In genomic region chr8:10177131-10177530, GRCm38 (mm10) we compare ENCODE assay signal across 29 mouse cellular contexts. TPM values are rescaled to one million over a fixed set of nuclear protein-coding genes. Genes with fewer than 3 reads are reported as not detected.
"Had no signal": no experiment of that assay in that cellular context is flagged by ENCODE, and none has a peak within 500 bp of the region (broad histone marks: within the 10 kb centered on the region; RNA-seq: fewer than 3 reads in every experiment).

No protein-coding gene starts in this region.

- H3K27me3 ChIP-seq: heart, embryonic 13.5 days; heart, embryonic 15.5 days; hindbrain, embryonic 12.5 days; hindbrain, embryonic 15.5 days; kidney, embryonic 15.5 days; limb, embryonic 12.5 days; liver, embryonic 13.5 days had no signal

- H3K4me3 ChIP-seq: gastrocnemius, adult 2 months; heart, embryonic 10.5 days; heart, embryonic 13.5 days; heart, embryonic 15.5 days; hindbrain, embryonic 12.5 days; hindbrain, embryonic 15.5 days; kidney, embryonic 15.5 days; left cerebral cortex, adult 2 months; limb, embryonic 10.5 days; limb, embryonic 12.5 days; liver, embryonic 13.5 days had no signal

- H3K27ac ChIP-seq: gastrocnemius, adult 2 months; heart, embryonic 10.5 days; heart, embryonic 13.5 days; heart, embryonic 15.5 days; hindbrain, embryonic 12.5 days; hindbrain, embryonic 15.5 days; hindbrain, postnatal 0 days; kidney, embryonic 15.5 days; kidney, postnatal 0 days; left cerebral cortex, adult 2 months; limb, embryonic 10.5 days; limb, embryonic 12.5 days; liver, embryonic 13.5 days had no signal

- ATAC-seq: hindbrain, postnatal 0 days; intestine, embryonic 16.5 days had no signal

- H3K4me2 ChIP-seq: heart, embryonic 13.5 days; heart, embryonic 15.5 days; hindbrain, embryonic 12.5 days; hindbrain, embryonic 15.5 days; kidney, embryonic 15.5 days; limb, embryonic 12.5 days; liver, embryonic 11.5 days; liver, embryonic 13.5 days had no signal

- DNase-seq: gastrocnemius, adult 2 months; gastrocnemius, postnatal 14 days; gastrocnemius, postnatal 36 days; heart, adult 18-20 months; heart, postnatal 14 days; heart, postnatal 36 days; kidney, adult 11 months; kidney, adult 2 months; kidney, adult 9 months; kidney, postnatal 14 days; kidney, postnatal 36 days; layer of hippocampus, adult 9-11 months; liver; liver, embryonic 13.5 days had no signal

- H3K9me3 ChIP-seq: heart, embryonic 10.5 days; heart, embryonic 13.5 days; heart, embryonic 15.5 days; hindbrain, embryonic 12.5 days; hindbrain, embryonic 15.5 days; kidney, embryonic 15.5 days; limb, embryonic 10.5 days; limb, embryonic 12.5 days; liver, embryonic 13.5 days had no signal

- H3K4me1 ChIP-seq: heart, embryonic 10.5 days; heart, embryonic 13.5 days; heart, embryonic 15.5 days; kidney, embryonic 15.5 days; limb, embryonic 12.5 days had no signal

- H3K9ac ChIP-seq: heart, embryonic 13.5 days; heart, embryonic 15.5 days; hindbrain, embryonic 12.5 days; hindbrain, embryonic 15.5 days; kidney, embryonic 15.5 days; limb, embryonic 12.5 days; liver, embryonic 13.5 days had no signal

- H3K36me3 ChIP-seq: heart, embryonic 10.5 days; heart, embryonic 13.5 days; heart, embryonic 15.5 days; hindbrain, embryonic 12.5 days; hindbrain, embryonic 15.5 days; kidney, embryonic 15.5 days; limb, embryonic 10.5 days; limb, embryonic 12.5 days; liver, embryonic 13.5 days had no signal

RNA-seq across cellular contexts. Expression of gene Myo16, which starts 23.4 kb away (rescaled TPM):
- total RNA-seq: hematopoietic stem cell, adult 5-6 weeks had no signal
- polyA plus RNA-seq: heart, postnatal 0 days; liver, embryonic 13.5 days had no signal
